Mouse (Mus musculus) c-Kit-positive CD71-positive TER-119-negative erythroid progenitor cells, embryonic 14.5 days (primary cell): Measurements from ENCODE around the gene Ntn5.

Source experiments
- DNase-seq: peaks from one replicate; pipeline ENCODE4 v3.0.0-alpha.2; 2013; ENCODE audit warnings: low read depth

Gene Ntn5

GRCm38 (mm10) chr7:45725713-45726112, 41.9 kb downstream of the Ntn5 start, which contains the start of gene Spaca4:
Gene Spaca4 (minus strand): TSS chr7:45725813.
- no peak for DNase-seq

GRCm38 (mm10) chr7:45726419-45726818, 42.6 kb downstream of the Ntn5 start:
- DNase-seq: no peak

GRCm38 (mm10) chr7:45727625-45728024, 43.8 kb downstream of the Ntn5 start:
- no peak for DNase-seq

- DNase-seq: no peak
Measured at GRCm38 (mm10) chr7:45730727-45731431, 47.1 kb downstream of the Ntn5 start.

- no peak for DNase-seq
Measured at GRCm38 (mm10) chr7:45733477-45733876, 49.7 kb downstream of the Ntn5 start.

- DNase-seq: peak; percentile 87
Measured at GRCm38 (mm10) chr7:45739162-45739763, 55.4 kb downstream of the Ntn5 start.

- DNase-seq: no peak
Measured at GRCm38 (mm10) chr7:45739820-45740219, 56.0 kb downstream of the Ntn5 start.

- DNase-seq: no peak
Measured at GRCm38 (mm10) chr7:45741308-45741707, 57.5 kb downstream of the Ntn5 start.

GRCm38 (mm10) chr7:45741777-45742176, 58.0 kb downstream of the Ntn5 start:
- no peak for DNase-seq

GRCm38 (mm10) chr7:45742338-45742737, 58.5 kb downstream of the Ntn5 start:
- no peak for DNase-seq
